Mouse (Mus musculus) liver, embryonic 14.5 days (tissue): ENCODE results near the gene Zcchc4. TPM values are rescaled to one million over a fixed set of nuclear protein-coding genes. Genes with fewer than 3 reads are reported as not detected.

ENCODE experiments used
- ATAC-seq: fragments of 200-750 bp; cut with Nextera tagmentation; 2 replicates; pipeline ENCODE4 v1.8.0; 2017; ENCODE audit warnings: moderate number of reproducible peaks, mild to moderate bottlenecking, moderate library complexity; ENCODE audit not compliant: insufficient read depth
- DNase-seq, 3 experiments: peaks; one replicate each; pipeline ENCODE4 v3.0.0-alpha.2; 2012 to 2013; ENCODE audit warnings: low read depth in 3 of 3, low spot score in 3 of 3
- H3K27ac ChIP-seq: fragments of 300-500 bp; sonication (generic); 2 replicates; pipeline ENCODE4 v1.5.1; 2014; ENCODE audit warnings: moderate library complexity, mild to moderate bottlenecking, control low read depth, inconsistent platforms
- H3K27me3 ChIP-seq: fragments of 300-500 bp; sonication (generic); 2 replicates; pipeline ENCODE4 v1.6.1; 2014; ENCODE audit warnings: mild to moderate bottlenecking, low read length, moderate library complexity; ENCODE audit not compliant: control insufficient read depth, insufficient read depth
- H3K36me3 ChIP-seq: fragments of 300-500 bp; sonication (generic); replicated peaks from 2 replicates; pipeline ENCODE4 v1.6.1; 2014; ENCODE audit warnings: low read depth; ENCODE audit not compliant: control insufficient read depth, insufficient read depth
- H3K4me1 ChIP-seq, 2 experiments: fragments of 200-500 bp in 1 of 2; fragments of 300-500 bp in 1 of 2; sonication (generic) in 1 of 2; replicated peaks; 2 replicates each; pipeline ENCODE4 v1.6.1; 2012 to 2014; ENCODE audit warnings: antibody characterized with exemption in 1 of 2, inconsistent platforms in 1 of 2, low read length in 1 of 2; ENCODE audit not compliant: control insufficient read depth in 2 of 2, insufficient read depth in 2 of 2
- H3K4me2 ChIP-seq: fragments of 300-500 bp; sonication (generic); 2 replicates; pipeline ENCODE4 v1.6.1; 2014; ENCODE audit warnings: low read depth, mild to moderate bottlenecking, control low read depth, moderate library complexity
- H3K4me3 ChIP-seq, 2 experiments: fragments of 200-500 bp in 1 of 2; fragments of 300-500 bp in 1 of 2; sonication (generic) in 1 of 2; 2 replicates each; pipeline ENCODE4 v1.5.1; 2012 to 2014; ENCODE audit warnings: low read depth in 2 of 2, low read length in 2 of 2, mild to moderate bottlenecking in 2 of 2, control low read depth in 1 of 2, inconsistent platforms in 1 of 2, moderate library complexity in 1 of 2; ENCODE audit not compliant: insufficient read depth in 1 of 2
- H3K9ac ChIP-seq: fragments of 300-500 bp; sonication (generic); replicated peaks from 2 replicates; pipeline ENCODE4 v1.6.1; 2014; ENCODE audit warnings: mild to moderate bottlenecking, control low read depth, moderate library complexity
- H3K9me3 ChIP-seq: fragments of 300-500 bp; sonication (generic); 2 replicates; pipeline ENCODE4 v1.6.1; 2016; ENCODE audit warnings: low read length, mixed read lengths; ENCODE audit not compliant: control insufficient read depth
- CTCF ChIP-seq: IDR thresholded peaks from 2 replicates; pipeline ENCODE4 v1.5.1; 2016; ENCODE audit warnings: antibody characterized with exemption, low read depth, control low read depth
- EP300 ChIP-seq: IDR thresholded peaks from 2 replicates; pipeline ENCODE4 v1.6.1; 2016; ENCODE audit warnings: antibody characterized with exemption, low read depth
- WGBS: fragments of 180-500 bp; shearing (Covaris S2); extraction: QIAGEN DNeasy Blood & Tissue Kit; methylation state at CpG from one replicate; pipeline ENCODE4 v1.1.7; 2014; ENCODE audit not compliant: insufficient replicate concordance; 5-methylcytosine and 5-hydroxymethylcytosine counted together
- polyA plus RNA-seq, 2 experiments: library from polyadenylated mRNA; depleted of rRNA in 1 of 2; stranded (reverse) in 1 of 2; unstranded in 1 of 2; fragments of >200 nt; fragmentation: Nextera tagmentation in 1 of 2; extraction: Ambion mirVana in 1 of 2; gene quantifications; 2 replicates each; pipeline versions ENCODE4 v1.2.1 to v1.2.3; 2012 to 2014

Zcchc4 gene
- polyA plus RNA-seq (2012; rRNA removed): 4.4 and 5.9 TPM in 2 replicates
- 5.8 and 6.2 TPM in 2 replicates for polyA plus RNA-seq (2014; fragmentation: Nextera tagmentation; extraction: Ambion mirVana)

GRCm38 (mm10) chr5:52775237-52775636, at the start of gene Zcchc4:
TSS of gene Zcchc4 (plus strand) at chr5:52775409.
- H3K36me3 ChIP-seq: no peaks in the 10 kb centered on the region; the same call in 1 of the 2 replicates
- peak within 1 kb of the TSS; percentile 34 for H3K4me2 ChIP-seq
- 82% methylated on average over 8 of the region's 8 CpGs for WGBS
- H3K27ac ChIP-seq: peak within 1 kb of the TSS; percentile 75
- no peak within 1 kb of the TSS for H3K4me3 ChIP-seq
- DNase-seq (no peak), ATAC-seq (no peak)
- no peak for TF ChIP-seq EP300
- no peak for TF ChIP-seq CTCF
- H3K9me3 ChIP-seq: no peaks in the 10 kb centered on the region
- no peak within 1 kb of the TSS for H3K9ac ChIP-seq
- H3K4me1 ChIP-seq: peaks cover 20 to 25% of the 10 kb centered on the region in 2 experiments
- H3K27me3 ChIP-seq: no peaks in the 10 kb centered on the region

- TF ChIP-seq EP300 (no peak), CTCF (no peak)
- no peak for ATAC-seq
- H3K36me3 ChIP-seq: no peaks in the 10 kb centered on the region
- no peak overlapping the region for H3K4me2 ChIP-seq
- DNase-seq: no peak
- whole genome bisulfite sequencing: 60% methylated on average over 5 of the region's 5 CpGs
- no peak overlapping the region for H3K4me3 ChIP-seq
- no peaks in the 10 kb centered on the region for H3K4me1 ChIP-seq
- no peak overlapping the region for H3K27ac ChIP-seq
- H3K27me3 ChIP-seq: no peaks in the 10 kb centered on the region
- H3K9ac ChIP-seq: no peak overlapping the region
- H3K9me3 ChIP-seq: no peaks in the 10 kb centered on the region
These were observed 47.5 kb upstream of the Zcchc4 start for GRCm38 (mm10) chr5:52727747-52728146.

- TF ChIP-seq EP300 (no peak), CTCF (no peak)
- H3K36me3 ChIP-seq: no peaks in the 10 kb centered on the region
- peak; percentile 65 for ATAC-seq
These were observed 42.4 kb upstream of the Zcchc4 start for GRCm38 (mm10) chr5:52732811-52733210.

GRCm38 (mm10) chr5:52736046-52736445, 39.2 kb upstream of the Zcchc4 start:
- WGBS: 82% methylated on average over 3 of the region's 3 CpGs
- ATAC-seq: no peak

More at GRCm38 (mm10) chr5:52732811-52733210, 42.4 kb upstream of the Zcchc4 start:
- no peak for DNase-seq
- Histone ChIP-seq H3K4me1 (no peaks in the 10 kb centered on the region; a peak in 1 of 4 replicates), H3K27ac (no peak overlapping the region), H3K9ac (no peak overlapping the region), H3K9me3 (no peaks in the 10 kb centered on the region), H3K4me2 (no peak overlapping the region), H3K27me3 (no peaks in the 10 kb centered on the region), H3K4me3 (no peak overlapping the region)
- 40% methylated on average over 4 of the region's 4 CpGs for WGBS

GRCm38 (mm10) chr5:52741391-52742111, 33.7 kb upstream of the Zcchc4 start, which contains the start of gene Pi4k2b:
TSS of gene Pi4k2b (plus strand) at chr5:52741574.
- DNase-seq: peak; percentile 71 to 77 (median 71)
- no peak for TF ChIP-seq CTCF
- no peak for TF ChIP-seq EP300
- Histone ChIP-seq H3K27me3 (no peaks in the 10 kb centered on the region), H3K4me2 (peak within 1 kb of the TSS; percentile 79), H3K9ac (peak within 1 kb of the TSS; percentile 78), H3K4me3 (peak within 1 kb of the TSS; percentile 77 to 88), H3K27ac (peak within 1 kb of the TSS; percentile 70), H3K4me1 (peaks cover 7 to 9% of the 10 kb centered on the region in 2 experiments), H3K9me3 (no peaks in the 10 kb centered on the region), H3K36me3 (no peaks in the 10 kb centered on the region)
- peak; percentile 94 for ATAC-seq
- under 1% methylated on average over 75 of the region's 75 CpGs for WGBS

More at GRCm38 (mm10) chr5:52736046-52736445, 39.2 kb upstream of the Zcchc4 start:
- Histone ChIP-seq H3K9ac (no peak overlapping the region), H3K4me2 (no peak overlapping the region), H3K4me3 (no peak overlapping the region), H3K27me3 (no peaks in the 10 kb centered on the region), H3K4me1 (peaks cover 0 to 2% of the 10 kb centered on the region in 2 experiments; a peak in 1 of 4 replicates), H3K9me3 (no peaks in the 10 kb centered on the region), H3K27ac (no peak overlapping the region), H3K36me3 (no peaks in the 10 kb centered on the region)
- TF ChIP-seq CTCF (no peak), EP300 (no peak)
- DNase-seq: no peak
